Mouse (Mus musculus) frontal cortex, postnatal 36 days (tissue): ENCODE measurements around the gene Hoxd11.
A peak's percentile ranks its signal among the peaks of the same experiment; 100 is the strongest.

Source experiments
- DNase-seq, 2 experiments: peaks; one replicate each; pipeline ENCODE4 v3.0.0; 2022; ENCODE audit warnings: low spot score in 2 of 2

Hoxd11 gene

GRCm38 (mm10) chr2:74681594-74682531, 2.5 kb downstream of the Hoxd11 start:
- DNase-seq: no peak

DNA sequence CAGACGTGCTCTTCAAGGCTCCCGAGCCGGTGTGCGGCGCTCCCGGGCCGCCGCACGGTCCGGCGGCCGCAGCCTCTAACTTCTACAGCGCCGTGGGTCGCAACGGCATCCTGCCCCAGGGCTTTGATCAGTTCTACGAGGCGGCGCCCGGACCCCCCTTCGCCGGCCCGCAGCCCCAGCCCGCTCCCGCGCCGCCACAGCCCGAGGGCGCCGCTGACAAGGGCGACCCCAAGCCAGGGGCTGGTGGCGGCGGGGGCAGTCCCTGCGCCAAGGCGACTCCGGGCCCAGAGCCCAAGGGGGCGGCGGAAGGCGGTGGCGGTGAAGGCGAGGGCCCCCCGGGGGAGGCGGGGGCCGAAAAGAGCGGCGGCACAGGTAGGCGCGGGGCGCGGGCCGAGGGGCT, 3.4 kb downstream of the Hoxd11 start:
- no peak for DNase-seq

- no peak for DNase-seq
These were observed 4.2 kb downstream of the Hoxd11 start for GRCm38 (mm10) chr2:74683471-74683951.

DNA sequence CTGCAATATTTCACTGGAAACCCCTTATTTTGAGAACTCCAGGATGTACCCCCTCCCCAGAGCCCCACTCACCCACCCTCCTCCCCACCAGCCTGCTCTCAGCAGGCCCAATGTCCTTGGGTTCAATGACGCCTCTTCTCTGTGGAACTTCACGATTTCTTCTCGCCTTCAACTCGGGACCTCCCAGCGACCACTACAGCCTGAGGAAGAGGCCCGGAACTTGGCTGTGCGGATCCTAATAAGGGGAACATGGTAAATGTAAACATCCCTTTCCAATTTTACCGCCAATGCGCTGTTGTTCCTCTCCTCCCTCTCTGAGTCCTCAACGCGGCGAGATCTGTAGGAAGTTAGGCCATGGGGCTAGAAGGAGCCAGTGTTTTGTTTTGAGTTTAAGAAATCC, 4.7 kb downstream of the Hoxd11 start:
- DNase-seq: no peak

DNA sequence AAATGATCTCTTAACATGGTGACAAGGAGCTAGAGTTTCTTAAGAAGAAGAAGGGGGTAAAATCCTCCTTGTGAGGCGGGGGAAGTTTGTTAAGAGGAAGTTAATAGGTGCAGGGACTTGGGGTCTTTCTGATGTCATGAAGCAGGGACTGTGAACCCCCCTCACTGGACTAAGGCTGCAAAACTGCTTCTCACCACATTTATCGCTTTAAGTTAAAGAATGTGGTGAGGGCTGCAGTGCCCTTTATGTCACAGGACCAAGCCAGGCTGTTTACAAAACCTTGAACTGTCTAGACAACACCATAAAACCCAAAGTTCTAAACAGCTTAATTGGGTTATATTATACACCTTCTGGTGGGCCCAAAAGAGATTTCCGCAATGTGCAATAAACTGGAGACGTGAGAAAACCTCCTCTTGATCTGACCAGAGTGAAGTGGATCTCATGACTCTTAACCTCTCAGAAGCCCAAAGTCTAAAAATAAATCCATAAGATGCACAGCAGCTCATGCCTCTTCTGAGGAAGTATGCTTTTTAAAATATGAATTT, 5.8 kb downstream of the Hoxd11 start:
- DNase-seq: no peak

- peak in 1 of 2 experiments; percentile 60 for DNase-seq
These were observed 7.1 kb downstream of the Hoxd11 start for GRCm38 (mm10) chr2:74686301-74686987.

DNA sequence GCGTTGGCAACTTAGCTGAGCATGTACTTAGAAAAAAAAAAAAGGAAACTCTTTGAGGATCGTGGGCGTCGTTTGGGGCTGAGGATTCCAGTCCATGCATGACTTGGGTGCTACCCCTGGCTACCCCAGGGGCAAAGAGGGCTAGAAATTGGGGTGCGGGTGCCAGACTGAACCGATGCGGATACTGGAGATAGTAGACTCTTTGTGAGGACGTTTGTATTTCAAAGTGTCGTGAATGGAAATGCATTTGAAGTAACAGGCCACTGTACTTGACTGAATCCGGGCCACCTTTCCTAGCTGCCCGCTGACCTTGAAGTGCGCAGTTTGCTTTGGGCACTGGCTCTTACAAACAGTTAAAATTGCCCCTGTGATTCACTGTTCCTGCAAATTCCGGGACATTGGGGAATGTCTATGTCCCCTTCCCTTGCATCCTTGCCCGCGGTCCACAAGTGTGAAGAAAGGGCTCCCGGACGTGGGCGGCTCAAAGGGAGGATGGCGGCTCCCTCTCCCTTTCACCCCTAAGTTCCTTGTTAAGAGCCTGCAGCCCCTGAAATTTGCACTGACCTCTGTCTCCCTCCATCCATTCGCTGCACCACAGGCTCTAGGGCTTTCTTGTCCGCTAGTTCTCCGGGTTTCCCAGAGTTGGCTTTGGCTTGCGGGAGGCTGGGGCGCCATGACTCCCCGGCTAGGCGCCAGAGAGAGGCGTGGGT, 7.8 kb downstream of the Hoxd11 start:
- no peak for DNase-seq

- DNase-seq: no peak
These were observed 8.6 kb downstream of the Hoxd11 start for GRCm38 (mm10) chr2:74687698-74688555.

- no peak for DNase-seq
These were observed 9.6 kb downstream of the Hoxd11 start for GRCm38 (mm10) chr2:74688795-74689573.

DNA sequence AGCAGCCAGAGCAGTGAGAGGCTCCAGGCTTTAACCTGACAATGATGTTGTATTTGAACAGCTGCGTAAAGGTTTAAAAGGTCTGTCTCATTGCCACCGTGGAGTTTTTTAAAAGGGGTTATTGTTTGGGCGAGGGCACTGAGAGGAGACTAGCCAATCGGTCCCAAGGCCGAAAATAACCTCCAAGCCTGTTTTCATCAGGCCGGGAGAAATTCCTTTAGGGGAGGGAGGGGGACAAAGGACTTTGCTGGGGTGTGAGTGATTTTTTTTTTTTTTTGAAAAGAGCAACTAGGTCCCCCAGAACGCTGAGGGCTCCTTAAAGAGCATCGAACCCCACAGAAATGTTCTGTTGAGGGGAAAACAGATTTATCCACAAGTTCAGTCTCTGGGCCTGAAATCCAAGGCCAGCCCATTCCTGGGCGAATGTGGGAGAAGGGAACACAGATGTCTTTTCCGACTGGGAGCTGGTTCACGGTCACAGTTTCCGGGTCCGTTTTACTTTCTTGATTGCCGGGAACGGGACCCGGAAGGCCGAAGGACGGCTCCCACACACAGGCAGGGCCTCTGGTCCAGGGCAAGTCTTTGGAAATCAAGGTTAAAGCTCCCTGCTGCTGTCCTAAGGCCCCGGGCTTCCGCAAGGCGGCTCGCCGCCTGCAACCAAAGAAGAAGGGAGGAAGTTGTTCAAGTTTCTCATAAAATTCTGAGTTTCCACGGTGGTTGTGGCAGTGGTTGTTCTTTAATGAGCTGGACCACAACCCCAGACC, 10.4 kb downstream of the Hoxd11 start:
- DNase-seq: no peak

DNA sequence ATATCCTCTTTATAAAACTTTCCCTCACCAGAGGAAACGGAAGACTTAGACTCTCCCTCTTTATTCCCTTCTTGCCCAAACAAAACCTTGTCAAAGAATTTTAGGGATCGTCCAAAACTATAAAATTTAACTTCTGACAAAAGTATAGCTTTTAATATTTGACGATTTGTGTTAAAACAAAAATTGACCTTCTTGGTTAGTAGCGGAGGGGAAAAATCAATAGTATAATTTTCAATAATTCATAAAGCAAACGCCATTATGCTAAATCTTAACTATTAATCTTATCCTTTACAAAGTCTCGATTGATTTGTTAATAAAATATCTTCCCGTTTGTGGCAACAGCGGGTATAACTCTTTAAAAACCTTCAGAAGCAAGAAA, 11.0 kb downstream of the Hoxd11 start:
- DNase-seq: no peak

GRCm38 (mm10) chr2:74691022-74691951, 11.9 kb downstream of the Hoxd11 start, which contains the start of gene Hoxd10:
Hoxd10 (plus strand) TSS chr2:74691924.
- DNase-seq: no peak

DNA sequence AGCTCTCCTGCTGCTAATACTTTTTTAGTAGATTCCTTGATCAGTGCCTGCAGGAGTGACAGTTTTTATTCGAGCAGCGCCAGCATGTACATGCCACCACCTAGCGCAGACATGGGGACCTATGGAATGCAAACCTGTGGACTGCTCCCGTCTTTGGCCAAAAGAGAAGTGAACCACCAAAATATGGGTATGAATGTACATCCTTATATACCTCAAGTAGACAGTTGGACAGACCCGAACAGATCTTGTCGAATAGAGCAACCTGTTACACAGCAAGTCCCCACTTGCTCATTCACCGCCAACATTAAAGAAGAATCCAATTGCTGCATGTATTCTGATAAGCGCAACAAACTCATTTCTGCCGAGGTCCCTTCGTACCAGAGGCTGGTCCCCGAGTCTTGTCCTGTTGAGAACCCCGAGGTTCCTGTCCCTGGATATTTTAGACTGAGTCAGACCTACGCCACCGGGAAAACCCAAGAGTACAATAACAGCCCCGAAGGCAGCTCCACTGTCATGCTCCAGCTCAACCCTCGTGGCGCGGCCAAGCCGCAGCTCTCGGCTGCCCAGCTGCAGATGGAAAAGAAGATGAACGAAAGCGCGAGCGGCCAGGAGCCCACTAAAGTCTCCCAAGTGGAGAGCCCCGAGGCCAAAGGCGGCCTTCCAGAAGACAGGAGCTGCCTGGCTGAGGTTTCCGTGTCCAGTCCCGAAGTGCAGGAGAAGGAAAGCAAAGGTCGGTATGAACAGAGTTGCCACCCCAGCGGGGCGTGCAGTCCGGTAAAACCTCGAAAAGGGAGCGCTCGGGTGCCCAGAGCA, 12.8 kb downstream of the Hoxd11 start:
- DNase-seq: no peak

DNA sequence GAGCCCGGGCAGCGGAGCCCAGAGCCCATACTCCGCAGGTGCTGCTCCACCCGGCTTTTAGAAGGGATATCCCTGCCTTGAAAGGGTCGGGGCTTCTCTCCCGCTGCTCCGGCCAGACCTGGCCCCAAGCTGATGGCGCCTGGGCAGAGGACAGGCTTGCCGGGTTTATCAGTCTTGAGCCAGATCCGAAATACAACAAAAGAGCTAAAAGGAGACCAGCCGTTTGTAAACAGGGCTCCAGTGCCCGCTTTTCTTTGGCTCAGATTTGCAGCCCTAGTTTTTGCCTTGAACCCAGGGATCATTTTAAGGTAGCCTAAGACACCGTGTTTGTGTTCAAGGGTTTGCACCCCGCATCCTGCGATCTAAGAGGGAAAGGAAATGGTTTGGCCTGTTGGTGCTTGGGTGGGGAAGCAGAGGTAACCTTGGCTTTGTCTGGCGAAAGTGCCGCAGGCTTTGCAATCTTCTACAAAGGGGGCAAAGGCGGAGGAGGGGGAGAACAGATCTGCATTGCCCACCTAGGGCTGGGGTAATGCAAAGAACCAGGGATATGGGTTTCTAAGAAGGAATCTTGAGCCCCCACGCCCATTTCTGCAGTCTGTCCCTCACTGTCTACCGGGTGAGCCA, 13.6 kb downstream of the Hoxd11 start:
- DNase-seq: no peak

- no peak for DNase-seq
These were observed 14.1 kb downstream of the Hoxd11 start for GRCm38 (mm10) chr2:74693432-74693827.

GRCm38 (mm10) chr2:74694066-74694465, 14.7 kb downstream of the Hoxd11 start:
- DNase-seq: no peak

DNA sequence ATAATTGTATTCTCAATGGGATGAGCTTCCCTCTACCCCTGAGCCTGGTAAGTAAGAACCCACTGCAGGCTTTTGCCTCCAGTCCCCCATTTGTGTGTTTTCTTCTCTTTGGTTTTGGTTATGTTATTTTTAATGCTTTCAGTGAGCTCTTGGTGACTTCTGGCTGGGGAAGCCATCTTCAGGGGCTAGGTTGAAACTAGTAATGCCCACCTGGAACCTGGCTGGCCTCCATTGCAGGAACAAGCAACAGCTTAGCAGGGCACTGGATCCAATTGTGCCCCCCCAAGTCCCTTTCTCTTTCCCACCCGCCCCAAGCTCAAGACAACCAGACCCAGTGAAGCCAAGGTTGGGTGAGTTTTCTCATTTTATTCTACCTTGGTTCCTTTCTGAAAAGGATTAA, 16.0 kb downstream of the Hoxd11 start:
- no peak for DNase-seq
